Mouse (Mus musculus) C2C12 (cell line): Measurements from ENCODE around the gene Gm10100. TPM values are rescaled to one million over a fixed set of nuclear protein-coding genes. Genes with fewer than 3 reads are reported as not detected.

Experiments used
- H3K27me3 ChIP-seq: one replicate; pipeline ENCODE4 v1.6.1; 2011; ENCODE audit not compliant: control insufficient read depth, insufficient read depth, insufficient read length
- H3K36me3 ChIP-seq: one replicate; pipeline ENCODE4 v1.6.1; 2011; ENCODE audit not compliant: control insufficient read depth, insufficient read depth
- H3K4me3 ChIP-seq: one replicate; pipeline ENCODE4 v1.5.1; 2011; ENCODE audit warnings: mild to moderate bottlenecking, control low read depth; ENCODE audit not compliant: poor library complexity, insufficient read depth, severe bottlenecking
- H3K79me2 ChIP-seq: one replicate; pipeline ENCODE4 v1.6.1; 2011; ENCODE audit not compliant: control insufficient read depth, insufficient read depth
- H3K79me3 ChIP-seq: one replicate; pipeline ENCODE4 v1.6.1; 2011; ENCODE audit warnings: low read depth, control low read depth
- H3ac ChIP-seq: one replicate; pipeline ENCODE3; 2011; ENCODE audit warnings: low read depth; ENCODE audit not compliant: control insufficient read depth, insufficient read length
- CEBPB ChIP-seq: IDR thresholded peaks from one replicate; pipeline ENCODE4 v1.6.1; 2011; ENCODE audit warnings: low read depth, mild to moderate bottlenecking, control low read depth, moderate library complexity
- CTCF ChIP-seq: IDR thresholded peaks from one replicate; pipeline ENCODE4 v1.5.1; 2011; ENCODE audit not compliant: control insufficient read depth, insufficient read depth, insufficient read length
- FOSL1 ChIP-seq: IDR thresholded peaks from one replicate; pipeline ENCODE4 v1.8.0; 2011; ENCODE audit warnings: mild to moderate bottlenecking, low read length; ENCODE audit not compliant: poor library complexity, insufficient read depth, severe bottlenecking
- MAX ChIP-seq: IDR thresholded peaks from one replicate; pipeline ENCODE4 v1.6.1; 2011; ENCODE audit warnings: mild to moderate bottlenecking, control low read depth
- MYOD1 ChIP-seq: IDR thresholded peaks from one replicate; pipeline ENCODE4 v1.6.1; 2011; ENCODE audit warnings: low read depth; ENCODE audit not compliant: control insufficient read depth, insufficient read length
- MYOG ChIP-seq: IDR thresholded peaks from one replicate; pipeline ENCODE4 v1.6.1; 2011; ENCODE audit not compliant: control insufficient read depth, insufficient read length; ENCODE audit errors: extremely low read depth
- USF1 ChIP-seq: IDR thresholded peaks from one replicate; pipeline ENCODE4 v1.6.1; 2011; ENCODE audit warnings: low read depth, mild to moderate bottlenecking, control low read depth, moderate library complexity
- long read RNA-seq, 2 experiments: library from polyadenylated mRNA; unstranded; transcript quantifications; one replicate each; pipeline ENCODE4 v2.0.0; 2019 to 2020
- polyA plus RNA-seq: library from polyadenylated mRNA; unstranded; fragments of >200 nt; fragmentation: generic; extraction: Trizol; gene quantifications from one replicate; pipeline ENCODE4 v1.2.1, GENCODE M21; 2012; ENCODE audit warnings: missing spikeins

Gene Gm10100
- not detected for polyA plus RNA-seq
- long read RNA-seq, experiment 1, result 0 reads
- long read RNA-seq, experiment 2, result 0 reads

DNA sequence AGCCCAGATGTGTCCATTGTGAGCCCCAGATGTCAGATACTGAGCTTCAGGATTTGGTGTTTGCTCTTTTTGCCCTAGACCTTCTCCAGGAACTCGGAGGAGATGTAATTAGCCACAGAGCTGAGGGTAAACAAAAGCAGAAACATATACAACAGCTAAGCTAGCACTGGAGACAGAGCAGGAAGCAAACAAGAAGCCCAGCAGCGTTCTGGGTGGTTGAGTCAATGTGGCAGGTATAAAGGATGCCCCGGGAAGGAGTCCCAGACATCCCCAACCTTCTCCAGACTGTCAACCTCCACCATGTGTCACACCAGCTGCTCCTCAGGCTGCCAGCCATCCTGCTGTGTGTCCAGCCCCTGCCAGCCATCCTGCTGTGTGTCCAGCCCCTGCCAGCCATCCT is at the start of gene Gm10100:
TSS of gene Gm10100 (plus strand) at position 301 of the 400 bp plus-strand sequence.
- no peak for TF ChIP-seq MYOD1
- TF ChIP-seq CTCF, result no peak
- no peak for TF ChIP-seq FOSL1
- Histone ChIP-seq H3K79me3 (no peaks in the 10 kb centered on the region), H3K79me2 (no peaks in the 10 kb centered on the region), H3K27me3 (peaks cover 30% of the 10 kb centered on the region), H3K36me3 (no peaks in the 10 kb centered on the region), H3K4me3 (no peak within 1 kb of the TSS), H3ac (no peak within 1 kb of the TSS)

DNA sequence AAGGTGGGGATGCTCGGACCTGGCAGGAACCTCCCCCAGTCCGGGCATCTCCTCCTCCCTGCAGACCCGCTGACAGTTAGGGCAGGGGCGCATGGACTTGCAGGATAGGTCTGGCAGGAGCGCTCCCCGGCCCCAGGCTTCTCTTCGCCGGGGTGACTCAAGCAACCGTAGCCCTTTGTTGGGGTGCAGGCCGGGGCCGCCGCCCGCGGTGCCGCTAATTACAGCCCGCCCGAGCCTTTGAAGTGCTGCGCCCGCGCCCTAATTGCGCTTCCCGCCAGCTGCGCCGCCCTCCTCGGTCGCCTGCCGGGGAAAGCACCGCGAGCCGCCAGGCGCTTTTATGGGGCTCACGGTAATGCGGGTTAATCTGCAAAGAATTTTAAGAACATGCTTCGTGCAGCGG is 48.7 kb upstream of the Gm10100 start:
- peaks cover 49% of the 10 kb centered on the region for H3K27me3 ChIP-seq
- no peaks in the 10 kb centered on the region for H3K36me3 ChIP-seq
- H3ac ChIP-seq, result no peak overlapping the region
- no peaks in the 10 kb centered on the region for H3K79me2 ChIP-seq
- TF ChIP-seq MYOG (no peak), MYOD1 (no peak), MAX (no peak), USF1 (no peak), CTCF (no peak), FOSL1 (no peak), CEBPB (no peak)
- no peaks in the 10 kb centered on the region for H3K79me3 ChIP-seq
- H3K4me3 ChIP-seq, result no peak overlapping the region

DNA sequence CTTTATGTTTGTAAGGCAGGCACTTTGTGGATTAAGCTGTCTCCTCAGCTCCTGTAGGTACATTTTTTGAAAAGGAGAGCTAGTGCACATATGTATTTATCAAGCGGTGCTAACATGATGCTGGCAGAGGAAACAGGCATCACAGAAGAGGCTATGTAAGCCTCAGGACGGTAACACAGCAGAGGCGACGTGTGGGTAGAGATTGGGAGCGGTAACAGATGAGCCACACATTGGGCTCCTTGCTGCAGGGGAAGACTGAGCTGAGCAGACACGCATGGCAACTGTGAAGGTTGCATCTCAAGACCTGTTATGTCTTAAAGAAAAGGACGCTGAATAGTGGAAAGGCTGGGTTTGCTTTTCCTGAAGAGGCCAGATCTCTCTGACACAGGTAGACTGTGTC is 43.3 kb upstream of the Gm10100 start:
- Histone ChIP-seq H3K79me2 (no peaks in the 10 kb centered on the region), H3ac (no peak overlapping the region), H3K36me3 (no peaks in the 10 kb centered on the region), H3K4me3 (no peak overlapping the region), H3K27me3 (peaks cover 74% of the 10 kb centered on the region), H3K79me3 (no peaks in the 10 kb centered on the region)
- no peak for TF ChIP-seq CTCF
- TF ChIP-seq FOSL1, result no peak
- TF ChIP-seq CEBPB, result no peak
- no peak for TF ChIP-seq USF1
- no peak for TF ChIP-seq MYOG
- TF ChIP-seq MAX, result no peak
- no peak for TF ChIP-seq MYOD1

DNA sequence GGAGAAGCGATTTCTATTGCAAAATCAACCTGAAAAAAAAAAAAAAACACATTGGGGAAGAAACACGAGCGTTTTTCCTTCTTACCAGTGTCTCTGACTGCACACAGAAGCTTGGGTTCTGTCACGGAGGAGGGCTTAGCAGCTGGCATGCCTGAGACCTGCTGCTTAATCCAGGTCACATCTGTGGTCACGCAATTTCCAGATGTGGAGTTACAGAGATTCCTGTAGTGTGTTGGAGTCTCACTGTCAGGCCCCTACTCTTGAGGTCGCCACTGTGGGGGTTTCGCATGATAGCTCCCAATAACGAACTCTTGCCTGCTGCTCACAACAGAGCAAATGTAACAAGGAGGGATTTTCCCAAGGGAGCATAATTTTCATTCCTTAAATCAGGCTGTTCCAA is 42.1 kb upstream of the Gm10100 start:
- no peaks in the 10 kb centered on the region for H3K36me3 ChIP-seq
- H3K4me3 ChIP-seq, result no peak overlapping the region
- no peak overlapping the region for H3ac ChIP-seq
- H3K27me3 ChIP-seq, result peaks cover 75% of the 10 kb centered on the region
- TF ChIP-seq USF1, result no peak
- no peak for TF ChIP-seq MYOD1
- no peak for TF ChIP-seq CEBPB
- TF ChIP-seq CTCF, result no peak
- no peak for TF ChIP-seq MYOG
- no peak for TF ChIP-seq MAX
- no peak for TF ChIP-seq FOSL1
- no peaks in the 10 kb centered on the region for H3K79me2 ChIP-seq
- H3K79me3 ChIP-seq, result no peaks in the 10 kb centered on the region

DNA sequence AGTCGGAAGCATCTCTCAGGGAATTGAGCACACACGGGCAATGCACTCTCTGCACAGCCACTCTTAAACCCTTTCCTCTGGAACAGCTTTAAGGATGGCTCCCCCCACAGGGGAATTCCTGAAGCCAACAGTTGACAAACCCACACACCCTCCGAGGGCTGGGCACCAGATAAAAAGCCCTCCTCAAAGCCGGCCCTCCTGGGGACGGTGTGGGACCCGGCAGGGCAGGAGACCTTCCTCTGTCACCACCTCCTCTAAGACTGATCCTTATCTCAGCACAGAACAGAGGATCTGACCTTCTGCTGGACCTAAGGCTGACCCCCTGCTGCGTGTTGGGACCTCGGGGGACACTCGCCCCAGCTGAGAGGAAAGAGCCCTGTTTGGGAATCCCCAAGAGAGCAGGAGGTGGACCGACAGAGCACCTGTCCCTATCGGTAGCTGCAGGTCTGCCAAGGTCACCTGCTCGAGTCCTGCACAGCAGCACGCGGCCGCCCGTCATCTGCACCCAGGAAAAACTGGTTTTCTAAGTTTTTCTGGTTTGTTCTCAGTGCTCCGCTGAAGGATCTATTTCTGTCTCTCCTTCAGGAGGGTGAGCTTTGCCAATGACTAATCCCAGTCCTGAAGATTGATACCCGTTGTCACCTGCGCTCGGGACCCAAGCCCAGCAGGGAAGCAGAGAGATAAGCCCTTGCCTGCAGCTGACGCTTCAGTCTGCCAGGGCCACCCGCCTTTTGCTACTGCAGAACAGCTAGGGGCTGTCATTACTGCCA is 40.2 kb upstream of the Gm10100 start, which contains the start of gene Tspear:
TSS of gene Tspear (plus strand) at position 675 of the 770 bp plus-strand sequence.
- peaks cover 91% of the 10 kb centered on the region for H3K27me3 ChIP-seq
- H3K4me3 ChIP-seq, result no peak within 1 kb of the TSS
- H3K36me3 ChIP-seq, result no peaks in the 10 kb centered on the region
- H3ac ChIP-seq, result no peak within 1 kb of the TSS
- H3K79me3 ChIP-seq, result no peaks in the 10 kb centered on the region
- no peaks in the 10 kb centered on the region for H3K79me2 ChIP-seq
- TF ChIP-seq MYOD1 (no peak), CEBPB (no peak), USF1 (no peak), FOSL1 (no peak), CTCF (no peak), MAX (no peak), MYOG (no peak)

DNA sequence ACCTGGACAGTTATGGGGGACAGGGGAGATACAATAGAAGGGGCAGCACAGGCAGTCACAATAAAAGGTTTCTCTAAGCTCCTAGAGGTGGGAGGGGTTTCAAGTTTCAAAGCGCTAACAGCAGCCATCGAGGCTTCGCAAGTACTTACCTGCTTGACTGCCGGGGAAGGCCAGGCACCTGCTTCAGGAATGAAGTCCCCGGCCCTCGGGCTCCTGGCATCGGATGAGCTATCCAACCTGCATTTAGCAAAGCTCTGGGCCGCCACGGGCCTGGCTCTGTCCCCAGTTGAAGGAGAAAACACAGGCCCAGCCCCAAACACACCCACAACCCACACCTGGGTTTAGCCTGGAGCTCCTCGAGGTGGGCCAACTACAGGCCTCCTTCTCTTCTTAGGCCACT is 39.3 kb upstream of the Gm10100 start:
- Histone ChIP-seq H3K4me3 (no peak overlapping the region), H3K27me3 (peaks cover 95% of the 10 kb centered on the region), H3K79me2 (no peaks in the 10 kb centered on the region), H3K36me3 (no peaks in the 10 kb centered on the region), H3K79me3 (no peaks in the 10 kb centered on the region), H3ac (no peak overlapping the region)
- no peak for TF ChIP-seq CTCF
- no peak for TF ChIP-seq MAX
- TF ChIP-seq USF1, result no peak
- TF ChIP-seq MYOD1, result no peak
- TF ChIP-seq CEBPB, result no peak
- no peak for TF ChIP-seq MYOG
- TF ChIP-seq FOSL1, result no peak
